Mouse (Mus musculus): ENCODE results near the gene Hes6. TPM values are rescaled to one million over a fixed set of nuclear protein-coding genes. Genes with fewer than 3 reads are reported as not detected.

Gene Hes6
- polyA plus RNA-seq, 1 experiment from 2014 or later: 61.5 TPM

- Histone ChIP-seq H3K27me3 (replicated peaks) (peaks cover 9% of the 10 kb centered on the region; the same call in 1 of the 2 replicates), H3K4me2 (peak overlapping the region; percentile 99), H3K4me3 (peak overlapping the region; percentile 60), H3K9ac (peak overlapping the region; percentile 80), H3K4me1 (peaks cover 11% of the 10 kb centered on the region), H3K27ac (replicated peaks) (no peak overlapping the region), H3K36me3 (peaks cover 45% of the 10 kb centered on the region), H3K9me3 (peaks cover 10% of the 10 kb centered on the region)
- 27% methylated on average over 8 of the region's 8 CpGs for WGBS
- ATAC-seq (ENCODE audit: extremely low read depth, insufficient number of reproducible peaks, low FRiP score, low TSS enrichment): 0 out of 2 replicates have a peak, but pooled peaks have one; percentile 12
These were observed 48.0 kb downstream of the Hes6 start for GRCm38 (mm10) chr1:91365816-91366214.

GRCm38 (mm10) chr1:91364822-91365644, 48.8 kb downstream of the Hes6 start:
- Histone ChIP-seq H3K4me3 (no peak overlapping the region), H3K9ac (no peak overlapping the region), H3K27me3 (replicated peaks) (peaks cover 9% of the 10 kb centered on the region; the same call in 1 of the 2 replicates), H3K27ac (replicated peaks) (no peak overlapping the region), H3K9me3 (peaks cover 10% of the 10 kb centered on the region), H3K36me3 (peaks cover 45% of the 10 kb centered on the region), H3K4me1 (peaks cover 11% of the 10 kb centered on the region), H3K4me2 (no peak overlapping the region)
- 88% methylated on average over 16 of the region's 16 CpGs for WGBS
- ATAC-seq (ENCODE audit: extremely low read depth, insufficient number of reproducible peaks, low FRiP score, low TSS enrichment): no peak

- H3K4me3 ChIP-seq: no peak overlapping the region
- no peak for ATAC-seq (ENCODE audit: extremely low read depth, insufficient number of reproducible peaks, low FRiP score, low TSS enrichment)
- H3K27me3 ChIP-seq (replicated peaks): peaks cover 3% of the 10 kb centered on the region; the same call in 1 of the 2 replicates
- H3K36me3 ChIP-seq: peaks cover 63% of the 10 kb centered on the region
- H3K9ac ChIP-seq: no peak overlapping the region
- H3K4me2 ChIP-seq: no peak overlapping the region
- WGBS: 74% methylated on average over 5 of the region's 5 CpGs
- peaks cover 11% of the 10 kb centered on the region for H3K4me1 ChIP-seq
- H3K27ac ChIP-seq (replicated peaks): no peak overlapping the region
- H3K9me3 ChIP-seq: peaks cover 10% of the 10 kb centered on the region
These were observed 51.7 kb downstream of the Hes6 start for GRCm38 (mm10) chr1:91362113-91362512.

Other genes starting within 250 kb of the Hes6 start
- gene Ramp1, start 234.2 kb downstream of the Hes6 start, polyA plus RNA-seq (2015; fragmentation: Nextera tagmentation; extraction: Ambion mirVana): 25.8 and 31.3 TPM in 2 replicates
- gene Ube2f, start 163.7 kb downstream of the Hes6 start, polyA plus RNA-seq (2015; fragmentation: Nextera tagmentation; extraction: Ambion mirVana): 61.2 and 64.8 TPM in 2 replicates
- gene Scly, start 115.7 kb downstream of the Hes6 start, polyA plus RNA-seq (2015; fragmentation: Nextera tagmentation; extraction: Ambion mirVana): 12.6 and 15.9 TPM in 2 replicates
- 0.07 TPM in 1 of 2 replicates, not detected in the other for gene Espnl, start 92.0 kb downstream of the Hes6 start, polyA plus RNA-seq (2015; fragmentation: Nextera tagmentation; extraction: Ambion mirVana)
- gene Klhl30, start 63.0 kb downstream of the Hes6 start, polyA plus RNA-seq (2015; fragmentation: Nextera tagmentation; extraction: Ambion mirVana): 43.7 and 48.6 TPM in 2 replicates
- 1.3 and 1.8 TPM in 2 replicates for gene Erfe, start 47.6 kb downstream of the Hes6 start, polyA plus RNA-seq (2015; fragmentation: Nextera tagmentation; extraction: Ambion mirVana)
- gene Ilkap, start 15.2 kb downstream of the Hes6 start, polyA plus RNA-seq (2015; fragmentation: Nextera tagmentation; extraction: Ambion mirVana): 92.0 and 107 TPM in 2 replicates
- gene Per2, start 45.3 kb upstream of the Hes6 start, polyA plus RNA-seq (2015; fragmentation: Nextera tagmentation; extraction: Ambion mirVana): 2.7 and 3.1 TPM in 2 replicates
- 3.8 and 4.3 TPM in 2 replicates for gene Traf3ip1, start 80.6 kb upstream of the Hes6 start, polyA plus RNA-seq (2015; fragmentation: Nextera tagmentation; extraction: Ambion mirVana)
- 5.3 and 5.5 TPM in 2 replicates for gene Asb1, start 126.5 kb upstream of the Hes6 start, polyA plus RNA-seq (2015; fragmentation: Nextera tagmentation; extraction: Ambion mirVana)

Measured in heart, embryonic 13.5 days (tissue).